Mouse (Mus musculus) neural tube, embryonic 10.5 days (tissue): ENCODE measurements around the gene Aatf.

Experiments
- DNase-seq: peaks from one replicate; pipeline ENCODE4 v3.0.0-alpha.2; 2017; ENCODE audit warnings: low spot score; ENCODE audit errors: extremely low spot score

The Aatf gene

DNA sequence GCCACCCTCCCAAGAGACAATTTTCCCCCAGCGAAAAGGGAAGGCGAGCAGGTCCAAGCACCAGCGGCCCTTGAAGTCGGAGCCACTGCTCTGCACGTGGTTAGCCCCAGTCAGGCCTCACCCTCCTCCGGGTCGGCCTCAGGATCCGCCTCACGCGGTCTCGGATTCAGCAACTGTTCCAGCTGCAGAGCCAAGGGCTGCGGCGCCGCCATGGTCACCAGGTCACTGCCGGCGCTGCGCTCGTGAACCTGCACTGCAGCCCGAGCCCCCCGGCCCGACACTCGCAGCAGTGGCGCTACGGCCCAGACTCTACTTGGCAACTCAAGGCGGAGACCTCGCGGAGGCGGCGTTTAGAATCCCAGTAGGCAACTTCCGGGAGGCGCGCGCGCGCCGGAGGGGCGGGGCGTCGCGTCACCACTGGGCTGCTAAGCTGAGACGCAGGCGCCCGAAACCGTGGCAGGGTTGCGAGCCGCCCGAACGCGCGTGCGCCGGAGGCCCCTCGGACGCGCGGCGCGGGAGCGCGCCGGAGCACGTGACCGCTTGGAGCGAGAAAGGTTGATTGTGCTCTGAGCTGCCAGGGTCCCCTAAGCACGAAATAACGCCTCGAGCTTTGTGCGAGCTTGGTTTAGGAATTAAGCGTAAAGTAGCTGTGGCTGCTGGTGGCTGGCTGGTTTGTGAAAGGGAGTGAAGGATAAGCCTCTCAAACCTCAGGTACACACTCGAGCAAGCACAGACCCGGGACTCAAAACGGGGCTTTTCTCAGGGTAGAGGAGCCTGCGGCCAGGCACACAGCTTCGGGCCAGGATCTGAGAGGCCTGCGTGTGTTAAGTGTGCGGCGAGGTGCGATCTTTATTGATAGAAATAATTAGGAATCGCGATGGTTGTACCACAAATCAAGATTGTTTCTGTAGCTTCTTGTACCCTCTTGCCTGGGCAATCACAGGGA, at the start of gene Aatf:
Gene Aatf (minus strand): TSS at position 352 of the 946 bp plus-strand sequence.
- peak; percentile 99 for DNase-seq

DNA sequence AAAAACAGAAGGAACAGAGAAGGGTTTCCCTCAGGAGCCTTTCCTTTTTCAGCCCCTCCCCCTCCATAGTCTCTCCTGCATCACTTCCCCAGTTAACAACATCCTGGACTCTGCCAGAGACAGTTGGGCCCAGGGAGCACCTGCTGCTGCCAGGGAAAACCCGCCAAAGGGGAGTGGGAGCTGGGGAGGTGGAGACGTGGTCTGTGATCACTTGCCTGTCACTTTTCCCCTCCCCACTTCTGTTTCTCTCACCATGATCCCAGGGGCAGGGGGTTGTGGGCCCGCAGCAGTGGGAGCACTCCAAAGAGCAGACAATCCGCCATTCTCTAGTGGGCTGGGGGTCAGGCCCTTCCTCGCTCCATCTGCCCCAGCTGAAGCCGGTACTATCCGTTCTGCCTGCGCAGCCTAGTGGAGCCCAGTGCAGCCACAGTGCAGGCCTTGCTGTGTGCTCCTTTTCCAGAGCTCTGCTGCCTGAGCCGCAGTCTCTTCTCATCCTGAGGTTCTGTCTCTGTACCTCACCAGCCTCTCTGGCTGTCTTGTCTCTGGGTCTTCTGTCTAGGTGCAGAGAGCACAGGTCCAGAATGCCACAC, 49.5 kb upstream of the Aatf start:
- DNase-seq, result no peak

DNA sequence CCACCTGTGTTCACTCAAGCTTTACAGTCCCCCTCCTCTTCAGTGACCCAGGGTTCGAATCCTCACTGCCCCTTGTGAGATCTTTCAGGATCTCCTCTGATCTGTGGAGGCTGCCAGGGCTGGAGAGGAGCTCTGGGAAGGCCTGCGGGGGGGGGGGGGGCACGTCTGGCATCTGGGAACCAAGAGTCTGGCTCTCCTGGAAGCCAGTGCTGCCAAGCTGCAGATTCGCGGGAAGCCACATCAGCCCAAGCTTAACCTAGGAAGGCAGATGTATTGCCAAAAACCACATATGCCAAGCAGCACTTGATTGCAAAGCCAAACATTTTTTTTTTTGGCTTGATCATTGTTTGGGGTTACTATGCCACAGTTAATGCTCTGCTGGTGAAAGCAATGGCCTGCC, 48.2 kb upstream of the Aatf start:
- no peak for DNase-seq

DNA sequence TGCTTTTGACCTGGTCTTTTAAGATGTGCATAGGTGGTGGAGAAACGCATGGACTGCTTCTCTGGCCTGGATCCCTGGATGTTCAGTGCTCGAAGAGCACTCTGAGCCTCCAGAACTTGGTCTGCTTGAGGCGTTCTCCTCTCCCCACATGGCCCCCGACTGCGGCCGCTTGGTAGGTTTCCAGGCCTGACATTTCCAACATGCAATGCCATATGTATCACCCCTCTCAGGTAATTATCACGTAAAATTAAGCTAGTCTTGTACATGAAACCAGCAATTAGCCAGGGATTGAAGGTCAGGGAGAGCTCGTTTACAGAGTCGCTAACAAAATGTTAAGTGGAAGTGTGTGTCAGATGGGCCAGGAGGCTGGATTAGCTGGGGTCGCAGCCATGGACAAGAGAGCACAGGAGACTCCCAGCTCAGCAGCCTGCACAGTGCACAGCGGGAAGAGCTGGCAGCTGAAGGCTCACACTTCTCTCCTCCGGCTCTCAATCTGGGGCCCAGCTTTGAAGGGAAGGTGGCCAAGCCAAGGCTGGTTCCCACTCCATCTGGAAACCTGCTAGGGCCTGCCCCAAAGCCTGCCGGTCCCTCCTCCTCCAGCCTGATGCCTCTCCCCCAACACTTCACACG, 40.6 kb upstream of the Aatf start:
- DNase-seq, result no peak

DNA sequence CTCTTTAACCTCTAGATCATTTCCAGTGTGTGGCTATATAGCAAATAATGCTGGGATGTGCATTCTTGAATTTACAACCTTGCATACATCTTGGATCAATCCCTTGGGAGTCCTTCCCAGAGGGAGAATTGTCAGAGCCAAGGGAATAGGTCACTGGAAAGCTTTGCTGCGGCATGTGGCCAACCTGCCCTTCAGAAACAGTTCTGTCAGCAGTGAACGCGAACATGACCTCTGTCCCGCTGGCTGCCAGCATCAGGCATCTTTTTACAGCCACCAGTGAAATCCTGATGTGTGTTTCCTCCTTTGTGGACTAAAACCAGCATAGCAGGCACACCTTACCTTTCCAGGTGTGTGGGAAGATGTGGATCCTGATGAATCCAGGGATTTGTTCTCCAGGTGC, 38.0 kb upstream of the Aatf start:
- DNase-seq, result no peak

DNA sequence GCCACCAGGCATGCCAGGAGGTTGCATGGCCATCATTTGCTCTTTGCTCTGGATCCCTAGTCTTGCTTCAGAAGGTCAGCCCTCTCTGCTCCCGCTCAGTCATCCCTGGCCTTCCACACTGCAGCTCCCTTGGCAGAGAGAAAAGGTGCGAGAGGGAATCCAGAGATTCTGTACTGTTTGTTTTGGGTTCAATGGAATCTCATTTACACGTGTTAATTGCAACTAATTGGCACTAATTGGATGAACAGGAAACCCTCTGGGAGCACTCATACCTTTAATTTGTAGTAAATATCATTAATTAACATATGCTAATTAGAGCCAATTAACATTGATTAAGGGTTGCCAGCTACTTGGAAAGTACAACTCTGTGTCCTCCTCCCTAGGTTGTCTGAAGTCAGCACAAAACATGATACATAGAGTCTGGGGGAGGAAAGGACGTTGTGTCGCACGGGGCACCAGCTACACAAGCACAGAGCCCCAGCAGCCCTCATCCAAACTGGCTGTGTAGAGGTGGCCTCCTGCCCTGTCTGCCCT, 36.0 kb upstream of the Aatf start:
- no peak for DNase-seq

DNA sequence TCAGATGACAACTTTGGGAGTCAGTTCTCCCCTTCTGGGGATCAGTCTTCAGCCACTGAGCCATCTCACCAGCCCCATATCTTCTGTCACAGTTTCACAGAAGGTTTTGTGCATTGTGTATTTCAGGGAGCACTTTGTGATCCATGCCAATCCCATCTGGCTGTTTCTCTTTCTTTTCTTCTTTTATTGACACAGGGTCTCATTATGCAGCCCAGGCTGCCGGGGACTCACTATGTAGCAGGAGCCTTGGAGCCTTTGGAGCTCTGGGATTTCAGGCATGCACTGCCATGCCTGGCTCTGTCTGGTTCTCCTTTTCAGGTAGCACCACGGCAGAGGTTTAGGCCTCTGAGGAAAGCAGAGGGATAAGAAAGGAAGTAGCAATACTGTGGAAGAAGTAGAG, 35.0 kb upstream of the Aatf start:
- no peak for DNase-seq

DNA sequence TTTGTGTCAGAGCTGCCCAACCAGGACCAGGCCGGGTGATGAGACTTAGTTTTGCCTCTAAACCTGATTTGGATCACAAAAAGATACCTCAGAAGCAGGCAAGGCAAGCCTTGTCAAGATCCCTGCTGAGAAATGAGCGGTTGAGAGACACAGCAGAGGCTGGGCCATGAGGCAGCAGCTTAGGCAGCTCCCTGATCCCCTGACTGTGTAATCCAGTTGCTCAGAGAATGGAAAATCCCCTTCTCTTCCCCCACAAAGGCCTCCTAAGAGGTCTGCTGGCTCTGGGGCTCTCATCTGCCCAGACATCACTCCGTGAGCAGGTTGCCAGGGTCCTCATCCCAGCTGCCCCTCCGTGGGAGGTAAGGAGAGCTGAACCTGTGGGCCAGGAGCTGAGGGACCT, 26.7 kb upstream of the Aatf start:
- peak; percentile 34 for DNase-seq

DNA sequence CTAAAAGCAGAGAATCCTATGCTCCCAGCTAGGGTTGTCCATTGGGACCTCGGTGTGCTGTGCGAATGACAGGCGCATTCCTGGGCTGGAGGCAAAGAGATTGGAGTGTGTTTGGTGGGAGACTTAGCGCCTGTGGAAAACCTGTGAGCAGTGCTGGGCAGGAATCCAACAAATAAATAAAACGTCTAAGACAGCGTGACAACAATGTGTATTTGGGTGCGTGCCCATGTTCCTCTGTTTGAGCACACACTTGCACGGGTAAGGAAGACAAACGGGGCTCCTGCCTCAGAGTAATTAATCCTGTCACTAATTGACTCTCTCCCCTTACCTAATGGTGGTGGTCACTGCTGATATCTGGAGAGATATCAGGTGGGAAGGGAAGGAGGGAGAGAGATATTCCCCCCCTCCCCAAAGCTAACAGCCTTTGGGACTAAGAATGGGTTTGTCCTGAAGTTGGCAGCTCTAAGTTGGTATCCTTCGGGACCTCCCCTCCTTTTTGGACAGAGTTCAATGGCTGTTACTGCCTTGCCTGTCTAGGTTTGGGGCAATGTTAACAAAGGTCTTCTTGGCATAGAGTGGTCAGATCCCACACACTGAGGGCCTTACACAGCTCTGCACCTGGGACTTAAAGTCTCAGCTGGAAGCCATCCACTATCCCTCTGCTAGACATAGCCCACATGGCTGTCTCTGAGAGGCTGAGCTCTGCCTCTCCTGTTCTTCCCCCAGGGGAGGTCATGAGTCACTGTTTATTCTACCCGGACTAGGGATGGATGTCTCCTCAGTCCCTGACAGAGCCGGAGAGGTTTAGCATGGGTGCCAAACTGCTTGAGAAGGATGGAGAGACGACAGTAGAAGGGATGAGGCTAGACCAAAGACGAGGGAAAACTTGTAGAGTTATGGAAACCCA, 16.7 kb upstream of the Aatf start:
- DNase-seq, result no peak

DNA sequence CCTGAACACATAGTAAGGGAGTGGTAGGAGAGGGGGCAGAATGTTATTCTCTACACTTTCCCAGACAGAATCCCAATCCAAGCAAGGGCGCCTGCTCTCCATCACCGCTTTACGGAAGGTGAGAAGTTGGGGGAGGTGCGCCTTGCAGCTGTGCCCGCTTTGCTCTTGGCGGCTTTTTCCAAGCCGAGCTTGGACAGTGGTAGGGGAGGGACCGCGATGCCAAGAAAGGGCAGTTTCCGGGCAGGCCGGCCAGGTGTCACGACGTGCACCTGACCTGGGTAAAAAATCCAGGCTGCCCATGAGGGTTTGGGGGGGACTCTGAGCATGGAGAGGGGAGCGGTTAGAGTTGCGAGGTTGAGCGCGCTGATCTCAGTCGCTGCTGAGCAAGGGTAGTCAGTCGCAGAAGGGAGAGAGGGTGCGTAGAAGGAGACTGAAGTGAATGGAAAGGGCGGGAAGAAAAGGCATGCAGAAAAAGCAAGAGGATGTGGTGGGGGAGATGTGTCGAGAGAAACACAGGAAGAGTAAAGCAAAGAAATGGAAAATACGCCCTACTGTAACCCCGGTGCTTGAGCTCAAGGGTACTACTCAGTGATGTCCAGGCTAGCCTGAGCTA, 15.9 kb upstream of the Aatf start:
- DNase-seq, result peak; percentile 42

DNA sequence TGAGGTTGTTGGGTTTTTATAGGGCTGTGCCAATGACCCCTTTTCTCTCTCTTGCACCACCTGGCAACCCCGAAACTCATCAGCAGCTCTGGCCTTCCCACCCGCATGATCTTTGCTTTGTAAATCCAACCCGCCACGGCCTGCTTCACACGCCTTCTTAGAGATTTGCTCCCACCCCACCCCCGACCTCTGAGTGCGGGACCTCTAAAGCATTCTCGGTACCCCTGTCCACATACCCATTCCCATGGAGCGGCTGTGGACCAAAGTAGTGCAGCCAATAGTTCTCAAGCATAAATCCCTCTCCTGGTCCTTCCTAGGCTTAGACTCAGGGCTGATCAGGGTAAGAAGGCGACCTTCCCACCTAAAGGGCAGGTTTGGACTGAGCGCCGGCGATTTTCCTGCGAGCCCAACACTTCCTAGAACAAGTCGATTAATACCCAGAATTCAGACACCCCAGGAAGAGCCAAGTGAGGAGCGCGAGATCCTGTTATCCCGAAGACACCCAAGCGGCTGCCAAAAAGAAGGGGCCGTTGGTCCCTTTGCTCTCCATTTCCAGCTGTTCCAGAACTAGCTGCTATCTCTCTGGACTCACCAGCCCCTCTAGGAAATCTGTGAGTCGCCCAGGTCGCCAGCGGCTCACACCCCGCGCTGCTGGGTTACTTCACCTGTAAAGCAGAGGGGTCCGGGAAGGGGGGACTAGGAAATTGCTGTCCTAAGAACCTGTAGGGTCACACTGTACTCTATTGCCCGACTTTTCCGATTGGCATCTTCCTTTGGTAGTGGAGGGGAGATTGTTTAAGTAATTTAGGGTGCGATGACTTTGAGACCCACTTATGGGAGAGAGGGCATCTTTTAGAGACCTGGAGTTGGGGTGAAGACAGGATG, 13.9 kb upstream of the Aatf start:
- peak; percentile 44 for DNase-seq

DNA sequence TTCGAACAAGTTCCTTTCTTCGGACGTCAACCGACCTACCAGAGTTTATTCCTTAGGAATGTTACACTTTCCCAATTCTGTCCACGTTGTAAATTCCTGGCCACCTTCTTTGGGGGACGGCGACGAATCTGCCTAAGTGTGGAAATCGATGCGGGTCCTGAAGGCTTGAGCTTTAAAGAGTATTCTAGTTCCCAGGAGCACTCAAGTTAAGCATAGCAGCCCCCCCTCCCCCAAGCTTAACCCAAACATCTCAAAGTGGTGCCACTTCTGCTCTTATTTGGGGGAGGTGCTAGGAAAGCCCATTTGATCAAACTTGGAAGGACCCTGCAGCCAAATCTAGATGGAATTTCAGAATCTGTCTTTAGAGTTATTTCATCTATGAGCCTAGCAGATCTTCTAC, 13.1 kb upstream of the Aatf start:
- DNase-seq, result no peak

DNA sequence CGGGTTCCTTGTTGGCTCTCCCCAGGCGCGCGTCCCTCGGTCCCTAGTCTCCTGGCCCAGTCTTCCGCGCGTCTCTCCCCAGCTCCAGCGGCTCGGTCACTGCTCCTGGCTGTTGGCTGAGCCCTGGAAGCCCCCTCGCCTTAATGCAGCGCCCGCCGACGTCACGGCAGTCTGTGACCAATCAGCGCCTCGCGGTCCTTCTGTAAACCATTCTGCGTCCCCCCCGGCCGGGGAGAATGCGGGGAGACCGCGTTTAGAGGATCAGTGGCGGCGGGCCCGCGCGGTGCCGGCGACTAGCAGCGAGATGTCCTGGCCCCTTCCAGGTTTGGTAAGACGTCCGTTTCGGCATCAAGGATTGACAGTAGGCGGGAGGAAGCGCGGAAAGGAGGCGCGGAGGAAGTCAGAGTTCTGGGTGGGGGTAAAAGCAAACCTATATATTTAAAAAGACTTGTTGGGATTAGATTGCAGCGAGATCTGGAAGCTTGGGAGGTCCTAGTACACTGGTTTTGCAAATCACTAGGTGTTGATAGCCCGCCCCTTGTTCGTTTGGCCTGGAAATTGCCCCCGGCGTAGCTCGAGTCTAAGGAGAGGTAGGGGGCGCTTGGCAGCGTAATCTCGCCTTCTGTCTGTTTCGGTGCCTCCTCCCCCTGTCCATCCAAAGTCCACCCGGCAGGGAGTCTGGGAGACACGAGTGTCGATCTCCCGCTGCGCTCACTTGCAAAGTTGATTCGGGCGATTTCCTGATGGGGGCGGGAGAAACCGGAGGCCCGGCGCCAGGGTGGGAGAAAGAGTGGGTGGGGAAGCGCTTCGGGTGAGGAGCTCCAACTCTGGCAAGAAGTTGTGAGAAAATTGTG, 12.3 kb upstream of the Aatf start, which contains the start of gene Lhx1:
Gene Lhx1 (minus strand): TSS at position 115 of the 854 bp plus-strand sequence.
- DNase-seq, result peak; percentile 90

DNA sequence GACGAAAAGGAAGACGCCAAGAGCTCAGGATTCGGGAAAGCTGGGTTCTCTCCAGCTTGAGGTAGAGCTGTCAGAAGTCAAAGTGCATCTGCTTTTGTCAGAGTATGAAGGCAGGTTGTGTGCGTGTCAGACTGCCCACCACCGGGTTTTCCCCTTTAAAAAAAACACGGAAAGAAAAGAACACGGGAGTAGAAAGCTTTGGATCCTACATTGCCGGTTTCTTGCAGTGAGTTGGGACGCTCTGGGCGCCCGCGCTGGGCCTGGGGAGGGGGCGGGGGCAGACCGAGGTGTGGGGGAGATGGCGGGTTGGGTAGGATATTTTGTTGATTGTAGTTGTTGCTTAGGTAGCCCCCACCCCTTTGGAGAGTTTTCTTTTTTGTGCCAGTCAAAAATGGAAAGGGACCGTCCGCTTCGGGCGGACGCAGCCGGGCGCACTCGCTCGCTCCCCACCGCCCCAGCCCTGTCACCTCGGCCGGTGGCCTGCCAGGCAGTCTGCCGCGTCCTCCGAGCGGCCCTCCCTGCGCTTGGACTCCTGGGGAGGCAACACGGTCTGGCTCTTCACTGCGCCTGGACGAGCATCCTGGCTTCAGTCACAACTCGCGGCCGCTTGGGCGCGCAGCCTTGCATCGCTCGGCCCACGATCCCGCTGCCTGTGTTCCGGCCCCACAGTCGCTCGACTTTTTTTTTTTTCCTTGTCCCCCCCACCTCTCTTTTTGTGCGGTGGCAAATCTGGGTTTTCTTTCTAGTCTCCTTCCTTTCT, 11.4 kb upstream of the Aatf start:
- peak; percentile 67 for DNase-seq

DNA sequence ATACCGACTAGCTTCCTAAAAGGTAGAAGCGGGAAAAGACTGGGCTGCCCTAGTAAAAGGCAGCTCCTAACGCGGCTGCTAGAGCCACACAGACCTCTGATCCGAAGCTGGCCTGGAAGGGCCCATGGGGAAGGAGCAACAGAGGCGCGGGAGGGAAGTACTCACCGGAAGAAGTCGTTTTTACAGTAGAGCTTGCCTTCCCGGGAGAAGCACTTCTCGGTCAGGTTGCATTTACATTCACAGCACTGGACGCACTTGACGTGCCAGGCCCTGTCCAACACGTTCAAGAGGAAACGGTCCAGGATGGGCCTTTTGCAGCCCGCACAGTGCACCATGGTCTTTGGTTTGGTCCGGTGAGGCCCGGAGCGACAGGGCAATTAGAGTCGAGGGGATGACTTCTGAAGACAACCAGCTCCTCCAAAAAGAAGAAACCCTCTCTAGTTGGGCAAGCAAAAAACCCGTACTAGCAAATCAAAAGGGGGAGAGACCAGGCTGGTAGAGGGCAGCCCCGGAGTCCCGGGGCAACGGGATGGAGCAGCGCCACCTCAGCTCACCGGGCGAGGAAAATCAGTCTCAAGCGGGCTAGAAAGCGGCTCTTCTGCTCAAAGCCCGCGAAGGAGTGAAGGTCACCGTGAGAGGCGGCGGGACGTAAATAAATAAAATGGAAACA, 10.7 kb upstream of the Aatf start:
- DNase-seq, result peak; percentile 71

DNA sequence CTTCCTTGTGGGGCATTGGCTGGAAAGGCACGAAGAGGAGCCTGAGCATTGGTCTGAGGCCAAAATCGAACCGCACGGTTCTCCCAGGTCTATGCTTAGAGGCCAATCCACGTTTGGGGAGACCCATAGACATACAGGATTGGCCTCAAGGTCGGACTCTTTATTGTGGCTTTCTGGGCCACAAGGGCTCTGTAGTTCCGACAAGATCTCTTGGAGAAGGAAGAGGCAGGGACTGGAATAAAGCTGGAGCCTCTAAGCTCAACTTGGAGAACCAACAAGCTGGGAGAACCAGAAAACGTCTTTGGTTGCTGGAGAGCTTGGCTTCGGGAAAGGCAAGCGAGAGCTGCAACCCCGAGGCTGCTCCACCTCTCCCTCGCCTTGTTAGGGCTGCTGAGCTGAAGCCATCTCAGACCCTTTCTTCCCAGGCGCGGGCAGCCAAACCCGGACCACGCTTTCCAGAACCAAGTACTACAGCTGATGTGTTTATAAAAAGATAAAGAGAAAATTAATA, 10.1 kb upstream of the Aatf start:
- peak; percentile 56 for DNase-seq
